Mouse (Mus musculus) forebrain, embryonic 11.5 days (tissue): ENCODE measurements at regions not wholly inside any gene's neighbourhood (a gene's known extent, or its start where the extent isn't known, plus 50 kb on each side); places are given as distances from the start of the nearest gene placed in this dataset.
A peak's percentile ranks its signal among the peaks of the same experiment; 100 is the strongest.

ENCODE experiments used
- ATAC-seq: fragments of 200-750 bp; cut with Nextera tagmentation; replicated peaks from 2 replicates; pipeline ENCODE4 v1.8.0; 2017; ENCODE audit warnings: moderate TSS enrichment; ENCODE audit not compliant: low FRiP score
- DNase-seq: peaks from one replicate; pipeline ENCODE4 v3.0.0-alpha.2; 2017; ENCODE audit warnings: low spot score
- H3K27ac ChIP-seq: fragments of 300-500 bp; sonication (generic); 2 replicates; pipeline ENCODE4 v1.5.1; 2014; ENCODE audit warnings: low read depth, low read length
- H3K27me3 ChIP-seq: fragments of 300-500 bp; sonication (generic); 2 replicates; pipeline ENCODE4 v1.6.1; 2014; ENCODE audit warnings: mild to moderate bottlenecking, low read length, mixed read lengths; ENCODE audit not compliant: control insufficient read depth, insufficient read depth
- H3K36me3 ChIP-seq: fragments of 300-500 bp; sonication (generic); 2 replicates; pipeline ENCODE4 v1.6.1; 2014; ENCODE audit warnings: mild to moderate bottlenecking, low read length, moderate library complexity, mixed read lengths; ENCODE audit not compliant: control insufficient read depth, insufficient read depth
- H3K4me1 ChIP-seq: fragments of 300-500 bp; sonication (generic); replicated peaks from 2 replicates; pipeline ENCODE4 v1.6.1; 2014; ENCODE audit warnings: low read length, mixed read lengths; ENCODE audit not compliant: control insufficient read depth, insufficient read depth
- H3K4me2 ChIP-seq: fragments of 300-500 bp; sonication (generic); 2 replicates; pipeline ENCODE4 v1.6.1; 2014; ENCODE audit warnings: low read depth, mild to moderate bottlenecking, low read length, moderate library complexity, mixed read lengths; ENCODE audit not compliant: severe bottlenecking
- H3K4me3 ChIP-seq: fragments of 300-500 bp; sonication (generic); 2 replicates; pipeline ENCODE4 v1.5.1; 2014; ENCODE audit warnings: low read depth, low read length
- H3K9ac ChIP-seq: fragments of 300-500 bp; sonication (generic); 2 replicates; pipeline ENCODE4 v1.6.1; 2014; ENCODE audit warnings: low read length
- H3K9me3 ChIP-seq: fragments of 300-500 bp; sonication (generic); 2 replicates; pipeline ENCODE4 v1.6.1; 2016; ENCODE audit warnings: low read length, mixed read lengths; ENCODE audit not compliant: control insufficient read depth
- WGBS: fragments of 180-500 bp; shearing (Covaris S2); extraction: QIAGEN DNeasy Blood & Tissue Kit; methylation state at CpG from one replicate; pipeline ENCODE4 v1.1.7; 2014; 5-methylcytosine and 5-hydroxymethylcytosine counted together

DNA sequence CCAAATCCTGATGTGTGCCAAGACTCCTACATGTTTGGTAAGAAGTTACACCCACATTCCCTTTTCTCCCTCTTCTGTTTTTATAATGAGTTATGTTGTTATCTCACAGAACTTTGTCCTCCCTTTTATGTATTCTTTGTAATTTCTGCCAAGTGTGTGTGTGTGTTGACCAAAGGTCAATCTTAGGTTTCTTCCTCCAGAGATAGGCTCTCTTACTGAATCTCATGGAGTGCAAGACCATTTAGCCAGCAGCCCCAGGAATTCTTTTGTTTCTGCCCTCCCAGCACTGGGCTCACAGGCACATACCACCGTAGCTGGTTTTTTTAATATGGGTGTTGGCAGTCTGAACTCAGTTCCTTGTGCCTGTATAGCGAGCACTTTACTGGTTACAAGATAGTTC, 119.8 kb upstream of the Pmfbp1 start:
- 75% methylated on average over 2 of the region's 2 CpGs for WGBS
- no peaks in the 10 kb centered on the region for H3K36me3 ChIP-seq
- H3K27ac ChIP-seq: no peak overlapping the region
- no peak overlapping the region for H3K9ac ChIP-seq
- no peaks in the 10 kb centered on the region for H3K4me1 ChIP-seq
- DNase-seq (peak; percentile 17), ATAC-seq (no peak)
- H3K27me3 ChIP-seq: no peaks in the 10 kb centered on the region
- H3K4me3 ChIP-seq: no peak overlapping the region
- H3K9me3 ChIP-seq: no peaks in the 10 kb centered on the region
- H3K4me2 ChIP-seq: no peak overlapping the region

DNA sequence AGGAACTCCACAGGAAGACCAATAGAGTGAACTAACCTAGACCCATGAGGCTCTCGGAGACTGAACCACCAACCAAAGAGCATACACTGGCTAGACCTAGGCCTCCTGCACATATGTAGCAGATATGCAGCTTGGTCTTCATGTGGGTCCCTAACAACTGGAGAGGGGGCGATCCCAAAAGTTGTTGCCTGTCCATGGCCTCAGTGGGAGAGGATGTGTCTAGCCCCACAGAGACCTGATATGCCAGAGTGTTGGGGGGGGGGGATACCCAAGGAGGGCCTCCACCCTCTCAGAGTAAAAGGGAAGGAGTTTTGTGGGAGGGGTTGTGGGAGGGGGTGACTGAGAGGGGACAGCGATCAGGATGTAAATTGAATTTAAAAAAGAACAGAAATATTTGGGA, 108.9 kb upstream of the Pmfbp1 start:
- Histone ChIP-seq H3K4me3 (no peak overlapping the region), H3K4me2 (no peak overlapping the region), H3K4me1 (no peaks in the 10 kb centered on the region), H3K27me3 (no peaks in the 10 kb centered on the region), H3K36me3 (no peaks in the 10 kb centered on the region), H3K27ac (no peak overlapping the region), H3K9me3 (no peaks in the 10 kb centered on the region), H3K9ac (no peak overlapping the region)
- DNase-seq (no peak), ATAC-seq (no peak)
- WGBS: 90% methylated on average over 3 of the region's 3 CpGs

DNA sequence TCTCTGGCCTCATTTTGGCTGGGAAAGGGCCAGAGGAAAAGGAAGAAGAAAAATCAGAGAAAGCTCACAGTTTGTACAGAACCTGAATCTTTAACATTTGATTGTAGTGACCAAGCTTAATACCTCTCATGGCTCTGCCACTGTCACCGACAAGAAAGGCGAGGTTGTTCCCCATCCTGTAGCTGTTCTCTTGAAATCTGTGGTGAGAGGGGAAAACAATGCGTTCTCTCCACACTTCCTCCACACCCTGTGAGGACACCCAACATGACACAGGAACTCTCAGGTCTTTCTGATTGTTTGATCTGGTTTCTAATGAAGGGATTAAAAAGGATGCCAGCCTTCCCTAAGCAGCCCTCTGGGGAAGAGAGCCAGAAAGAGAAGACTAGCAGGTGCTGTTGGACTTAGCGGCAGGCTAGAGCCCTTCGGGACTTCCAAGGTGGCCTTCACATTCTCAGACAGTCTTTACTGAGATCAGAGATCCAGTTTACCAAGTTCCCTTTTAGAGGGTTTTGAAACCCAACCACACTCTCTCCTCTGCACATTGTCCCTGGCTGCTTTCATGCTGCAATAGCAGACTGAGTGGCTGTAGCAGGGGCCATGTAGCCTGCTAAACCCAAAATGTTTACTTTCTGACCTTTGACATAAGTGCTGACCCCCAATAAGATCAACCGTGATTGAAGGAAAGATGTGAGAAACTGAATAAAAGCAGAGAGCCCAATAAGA, 98.5 kb upstream of the Pmfbp1 start:
- H3K4me2 ChIP-seq: no peak overlapping the region
- no peak overlapping the region for H3K27ac ChIP-seq
- ATAC-seq: no peak
- no peak overlapping the region for H3K9ac ChIP-seq
- H3K27me3 ChIP-seq: no peaks in the 10 kb centered on the region
- H3K4me3 ChIP-seq: no peak overlapping the region
- H3K9me3 ChIP-seq: no peaks in the 10 kb centered on the region
- no peak for DNase-seq
- WGBS: 82% methylated on average over 6 of the region's 6 CpGs
- no peaks in the 10 kb centered on the region for H3K36me3 ChIP-seq
- no peaks in the 10 kb centered on the region for H3K4me1 ChIP-seq

DNA sequence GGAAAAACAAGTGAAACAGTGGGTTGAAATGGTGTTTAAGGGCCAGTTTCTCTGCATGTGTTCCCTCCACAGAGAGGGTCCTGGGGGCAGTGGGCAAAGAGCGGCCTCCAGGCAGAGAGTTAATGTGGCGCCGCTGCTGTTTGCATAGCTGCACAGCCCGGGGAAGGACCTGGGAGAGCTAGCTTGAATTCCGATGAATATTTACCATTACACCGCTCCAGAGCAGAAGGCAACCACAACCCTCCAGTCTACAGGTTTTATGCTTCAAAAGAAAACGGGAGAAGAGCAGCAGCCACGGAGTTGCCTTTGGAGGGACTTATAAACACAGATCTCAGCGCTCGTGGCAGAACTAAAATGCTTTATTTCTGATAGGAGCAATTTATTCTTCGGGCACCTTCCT, 94.2 kb upstream of the Pmfbp1 start:
- Histone ChIP-seq H3K4me3 (no peak overlapping the region), H3K27ac (no peak overlapping the region), H3K4me2 (no peak overlapping the region), H3K27me3 (no peaks in the 10 kb centered on the region), H3K4me1 (no peaks in the 10 kb centered on the region), H3K9ac (no peak overlapping the region), H3K36me3 (no peaks in the 10 kb centered on the region), H3K9me3 (no peaks in the 10 kb centered on the region; the same call in 1 of the 2 replicates)
- DNase-seq: no peak
- WGBS: 83% methylated on average over 11 of the region's 11 CpGs
- no peak for ATAC-seq

DNA sequence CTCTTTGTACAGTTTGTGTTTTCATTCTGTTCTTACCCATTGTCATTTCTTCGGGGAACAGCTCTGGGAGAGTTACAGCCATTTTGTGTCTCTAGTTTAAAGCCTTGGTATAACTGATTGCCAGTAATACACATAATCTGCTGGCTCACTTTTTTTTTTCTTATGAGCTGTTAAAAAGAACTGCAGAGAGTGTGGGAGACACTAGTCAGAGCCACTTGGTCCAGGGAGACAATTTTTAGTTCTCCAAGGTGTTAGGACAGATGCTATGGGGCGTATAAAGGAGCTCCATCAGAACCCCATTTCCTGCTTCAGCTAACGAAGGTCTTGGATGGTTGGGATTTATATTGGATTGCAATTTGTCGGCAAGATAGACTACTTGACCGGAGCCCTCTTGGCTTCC, 93.6 kb upstream of the Pmfbp1 start:
- H3K27ac ChIP-seq: no peak overlapping the region
- H3K27me3 ChIP-seq: no peaks in the 10 kb centered on the region
- no peak overlapping the region for H3K4me2 ChIP-seq
- DNase-seq: no peak
- H3K36me3 ChIP-seq: no peaks in the 10 kb centered on the region
- no peaks in the 10 kb centered on the region for H3K4me1 ChIP-seq
- no peak overlapping the region for H3K9ac ChIP-seq
- H3K4me3 ChIP-seq: no peak overlapping the region
- no peak for ATAC-seq
- no peaks in the 10 kb centered on the region; the same call in 1 of the 2 replicates for H3K9me3 ChIP-seq
- WGBS: 90% methylated on average over 5 of the region's 5 CpGs

DNA sequence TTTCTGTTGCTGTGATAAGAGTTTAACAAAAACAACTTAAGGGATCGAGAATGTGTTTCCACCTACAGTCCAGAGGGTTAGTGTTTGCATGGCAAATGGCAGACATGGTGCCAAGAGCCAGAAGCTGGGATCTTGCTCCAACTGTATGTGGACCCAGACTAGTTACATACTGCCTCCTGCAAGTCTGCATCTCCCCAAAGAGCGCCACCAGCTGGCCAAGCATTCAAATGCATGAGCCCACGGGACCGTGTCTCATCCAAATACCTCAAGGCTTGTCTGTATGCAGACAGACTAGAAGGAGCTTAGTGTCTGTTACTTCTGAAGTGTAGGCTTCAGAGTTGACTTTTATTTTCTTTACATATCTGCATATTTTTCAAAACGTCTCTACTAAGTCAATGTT, 85.9 kb upstream of the Pmfbp1 start:
- H3K27ac ChIP-seq: no peak overlapping the region
- no peaks in the 10 kb centered on the region for H3K4me1 ChIP-seq
- H3K9ac ChIP-seq: no peak overlapping the region
- ATAC-seq: no peak
- H3K27me3 ChIP-seq: no peaks in the 10 kb centered on the region
- no peak overlapping the region for H3K4me3 ChIP-seq
- WGBS: 63% methylated on average over 5 of the region's 5 CpGs
- no peaks in the 10 kb centered on the region for H3K36me3 ChIP-seq
- H3K4me2 ChIP-seq: no peak overlapping the region
- DNase-seq: no peak
- no peaks in the 10 kb centered on the region for H3K9me3 ChIP-seq

DNA sequence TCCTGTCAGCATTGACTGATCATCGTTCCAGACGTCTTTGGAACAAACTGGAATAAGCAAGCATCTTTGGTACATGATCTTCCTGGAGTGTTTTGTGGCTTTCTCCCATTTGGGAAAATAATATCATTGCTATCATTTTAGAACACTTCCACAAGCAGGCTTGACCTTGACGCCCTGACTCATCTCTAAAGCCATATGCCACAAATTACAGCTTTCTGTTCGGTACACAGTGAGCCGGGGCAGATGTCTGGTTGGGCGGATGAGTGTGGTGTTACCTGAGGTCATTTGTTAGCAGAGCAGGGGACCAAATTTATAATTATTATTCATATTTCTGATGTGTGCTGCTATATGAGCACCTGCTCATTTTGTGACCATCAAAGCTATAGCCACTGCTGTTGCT, 83.3 kb upstream of the Pmfbp1 start:
- H3K4me1 ChIP-seq: peaks cover 3% of the 10 kb centered on the region; the same call in 1 of the 2 replicates

DNA sequence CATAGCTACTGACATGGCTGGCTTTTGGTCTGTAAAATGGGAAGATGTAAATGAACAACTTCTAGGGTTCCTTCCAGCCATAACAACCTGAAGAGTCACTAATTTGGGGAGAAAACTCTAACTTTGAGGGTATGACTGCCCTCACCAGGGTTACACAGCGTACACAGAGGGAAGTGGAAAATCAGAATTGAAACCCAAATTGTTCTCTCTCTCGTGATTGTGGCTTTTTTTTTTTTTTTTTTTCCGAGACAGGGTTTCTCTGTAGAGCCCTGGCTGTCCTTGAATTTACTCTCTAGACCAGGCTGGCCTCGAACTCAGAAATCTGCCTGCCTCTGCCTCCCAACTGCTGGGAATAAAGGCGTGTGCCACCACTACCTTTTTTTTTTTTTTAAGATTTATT, 80.4 kb upstream of the Pmfbp1 start:
- Histone ChIP-seq H3K4me2 (no peak overlapping the region), H3K27me3 (no peaks in the 10 kb centered on the region), H3K4me3 (no peak overlapping the region), H3K27ac (no peak overlapping the region), H3K4me1 (peaks cover 8% of the 10 kb centered on the region; the same call in 1 of the 2 replicates), H3K9ac (no peak overlapping the region), H3K9me3 (no peaks in the 10 kb centered on the region), H3K36me3 (no peaks in the 10 kb centered on the region)
- no peak for ATAC-seq
- 88% methylated on average over 5 of the region's 5 CpGs for WGBS
- no peak for DNase-seq

More for the DNA sequence above, 83.3 kb upstream of the Pmfbp1 start:
- Histone ChIP-seq H3K9me3 (no peaks in the 10 kb centered on the region), H3K9ac (no peak overlapping the region), H3K36me3 (no peaks in the 10 kb centered on the region), H3K4me3 (no peak overlapping the region), H3K27ac (no peak overlapping the region), H3K27me3 (no peaks in the 10 kb centered on the region), H3K4me2 (no peak overlapping the region)
- DNase-seq: no peak
- no peak for ATAC-seq
- 87% methylated on average over 6 of the region's 6 CpGs for WGBS

DNA sequence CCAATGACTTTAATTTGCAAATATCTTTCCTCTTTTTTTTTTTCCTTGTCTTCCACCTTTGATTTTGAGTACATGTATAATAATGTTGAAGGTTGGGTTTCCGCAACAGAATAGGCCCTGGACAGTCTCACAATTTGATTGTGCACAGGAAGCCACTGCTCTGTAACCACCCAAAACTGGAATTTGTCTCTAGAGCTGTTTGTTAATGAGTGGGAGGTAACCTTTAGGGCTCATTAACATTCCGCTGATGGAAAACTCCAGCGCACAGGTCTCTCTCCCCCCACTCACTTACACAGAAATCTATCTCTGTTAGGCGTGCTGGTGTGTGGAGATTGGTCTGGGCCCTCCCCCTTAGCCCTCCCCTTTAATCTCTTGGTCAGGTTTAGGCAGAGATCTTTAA, 78.5 kb upstream of the Pmfbp1 start:
- DNase-seq: no peak
- Histone ChIP-seq H3K4me3 (no peak overlapping the region), H3K36me3 (no peaks in the 10 kb centered on the region), H3K9ac (no peak overlapping the region), H3K4me2 (no peak overlapping the region), H3K27ac (no peak overlapping the region), H3K4me1 (peaks cover 8% of the 10 kb centered on the region; the same call in 1 of the 2 replicates), H3K27me3 (no peaks in the 10 kb centered on the region), H3K9me3 (no peaks in the 10 kb centered on the region)
- 57% methylated on average over 4 of the region's 4 CpGs for WGBS
- ATAC-seq: no peak
